17 mouse cellular contexts compared by ENCODE assay signal in the genomic region with DNA sequence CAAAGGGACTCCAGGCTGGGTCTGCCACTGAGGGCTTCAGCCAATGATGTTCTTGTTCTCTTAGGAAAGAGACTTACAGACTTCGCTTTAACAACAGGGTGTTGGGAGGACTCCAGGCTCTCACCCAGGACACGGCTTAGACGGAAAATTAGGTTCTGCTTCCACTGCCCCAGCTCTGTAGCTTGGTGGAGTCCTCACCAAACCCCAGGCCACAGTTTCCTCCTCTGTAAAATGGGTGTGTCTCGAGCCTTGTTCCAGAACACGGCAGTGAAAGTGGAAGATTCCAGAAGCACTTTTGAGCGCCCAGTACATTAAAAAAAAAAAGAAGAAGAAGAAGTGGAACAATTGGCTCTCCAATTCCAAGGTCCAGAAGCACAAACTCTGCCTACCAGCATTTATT.
"Had no signal": no experiment of that assay in that cellular context is flagged by ENCODE, and none has a peak within 500 bp of the region (broad histone marks: within the 10 kb centered on the region; RNA-seq: fewer than 3 reads in every experiment).

No protein-coding gene starts in this region.

- H3K4me3 ChIP-seq: limb, embryonic 13.5 days; liver, embryonic 15.5 days; midbrain, embryonic 15.5 days; neural tube, embryonic 13.5 days had no signal

- ATAC-seq: inflammation-experienced regulatory T-cells, adult 6 months; intestine, postnatal 0 days; midbrain, embryonic 15.5 days had no signal

- DNase-seq: kidney, adult 8-10 months; kidney, postnatal 36 days; layer of hippocampus, adult 9-11 months; layer of hippocampus, postnatal 36 days; left cerebral cortex, postnatal 4 days; lung, embryonic 14.5 days; lung, postnatal 10 days; retina, postnatal 1 day; right cerebral cortex, postnatal 4 days had no signal

- H3K4me2 ChIP-seq: limb, embryonic 13.5 days; liver, embryonic 11.5 days; liver, embryonic 15.5 days; lung, embryonic 14.5 days; midbrain, embryonic 15.5 days; neural tube, embryonic 13.5 days had no signal

- H3K36me3 ChIP-seq: limb, embryonic 13.5 days; liver, embryonic 15.5 days; midbrain, embryonic 15.5 days; neural tube, embryonic 13.5 days had no signal

- H3K9ac ChIP-seq: limb, embryonic 13.5 days; liver, embryonic 15.5 days; lung, embryonic 14.5 days; midbrain, embryonic 15.5 days; neural tube, embryonic 13.5 days had no signal

- H3K27ac ChIP-seq: kidney, postnatal 0 days; limb, embryonic 13.5 days; liver, embryonic 15.5 days; midbrain, embryonic 15.5 days; neural tube, embryonic 13.5 days had no signal

- H3K27me3 ChIP-seq: limb, embryonic 13.5 days; liver, embryonic 15.5 days; midbrain, embryonic 15.5 days; neural tube, embryonic 13.5 days had no signal

- H3K9me3 ChIP-seq: limb, embryonic 13.5 days; liver, embryonic 15.5 days; midbrain, embryonic 15.5 days; neural tube, embryonic 13.5 days had no signal
